Mouse (Mus musculus) left cerebral cortex, adult 11 months (tissue): ENCODE measurements around the gene Six5.
A peak's percentile ranks its signal among the peaks of the same experiment; 100 is the strongest.

ENCODE experiments used
- DNase-seq: peaks from one replicate; pipeline ENCODE4 v3.0.0; 2022; ENCODE audit warnings: low spot score

Gene Six5

GRCm38 (mm10) chr7:19096421-19096976, 2.1 kb downstream of the Six5 start:
- no peak for DNase-seq

GRCm38 (mm10) chr7:19097217-19097616, 2.8 kb downstream of the Six5 start:
- DNase-seq: no peak

- no peak for DNase-seq
Observed at GRCm38 (mm10) chr7:19097863-19098262, 3.5 kb downstream of the Six5 start.

GRCm38 (mm10) chr7:19098811-19099210, 4.4 kb downstream of the Six5 start:
- DNase-seq: no peak

- DNase-seq: no peak
Observed at GRCm38 (mm10) chr7:19100290-19100689, 5.9 kb downstream of the Six5 start.

GRCm38 (mm10) chr7:19103741-19104140, 9.3 kb downstream of the Six5 start:
- DNase-seq: no peak

GRCm38 (mm10) chr7:19104486-19104885, 10.1 kb downstream of the Six5 start:
- DNase-seq: no peak

GRCm38 (mm10) chr7:19107436-19107835, 13.0 kb downstream of the Six5 start:
- no peak for DNase-seq

- DNase-seq: no peak
Observed at GRCm38 (mm10) chr7:19109565-19109964, 15.2 kb downstream of the Six5 start.

- no peak for DNase-seq
Observed at GRCm38 (mm10) chr7:19118028-19118771, 23.8 kb downstream of the Six5 start, which contains the start of gene Gm4969. TSS of gene Gm4969 (minus strand) at chr7:19118368.

- no peak for DNase-seq
Observed at GRCm38 (mm10) chr7:19119083-19119482, 24.7 kb downstream of the Six5 start.

GRCm38 (mm10) chr7:19119631-19120429, 25.4 kb downstream of the Six5 start, which contains the start of gene Fbxo46:
TSS of gene Fbxo46 (plus strand) at chr7:19119859.
- peak; percentile 93 for DNase-seq

GRCm38 (mm10) chr7:19121686-19122085, 27.3 kb downstream of the Six5 start:
- no peak for DNase-seq

GRCm38 (mm10) chr7:19124713-19125112, 30.3 kb downstream of the Six5 start:
- DNase-seq: no peak

- DNase-seq: no peak
Observed at GRCm38 (mm10) chr7:19127744-19128143, 33.4 kb downstream of the Six5 start.

- DNase-seq: no peak
Observed at GRCm38 (mm10) chr7:19129396-19129795, 35.0 kb downstream of the Six5 start.

- DNase-seq: no peak
Observed at GRCm38 (mm10) chr7:19130657-19131056, 36.3 kb downstream of the Six5 start.

- peak; percentile 96 for DNase-seq
Observed at GRCm38 (mm10) chr7:19131324-19131848, 37.0 kb downstream of the Six5 start.

GRCm38 (mm10) chr7:19136168-19136567, 41.8 kb downstream of the Six5 start:
- DNase-seq: no peak

GRCm38 (mm10) chr7:19136673-19137334, 42.4 kb downstream of the Six5 start:
- no peak for DNase-seq

GRCm38 (mm10) chr7:19137380-19137779, 43.0 kb downstream of the Six5 start:
- DNase-seq: no peak

- DNase-seq: no peak
Observed at GRCm38 (mm10) chr7:19146793-19147192, 52.4 kb downstream of the Six5 start.
